Mouse (Mus musculus) megakaryocyte, embryonic 14.5 days (primary cell): Measurements from ENCODE around the gene Hoxb3.

ENCODE experiments used
- FLI1 ChIP-seq: IDR thresholded peaks from 2 replicates; pipeline ENCODE4 v1.6.1; 2012; ENCODE audit warnings: low read length, inconsistent platforms, mixed read lengths
- GATA1 ChIP-seq: IDR thresholded peaks from 3 replicates; pipeline ENCODE4 v1.6.1; 2012; ENCODE audit warnings: mixed read lengths, low read length, inconsistent platforms, borderline replicate concordance

GRCm38 (mm10) chr11:96371726-96372125 lies 48.6 kb downstream of the Hoxb3 start:
- no peak for TF ChIP-seq GATA1
- no peak for TF ChIP-seq FLI1
